15 mouse cellular contexts compared by ENCODE assay signal in genomic region chr15:92164127-92164526, GRCm38 (mm10).
DNase-seq lines count a peak whose midpoint lies in the region; ATAC-seq lines count a peak whose summit lies in the region.
"Had no signal": no experiment of that assay in that cellular context is flagged by ENCODE, and none has a peak within 500 bp of the region (broad histone marks: within the 10 kb centered on the region; RNA-seq: fewer than 3 reads in every experiment).

No protein-coding gene starts in this region.

- intact Hi-C loops in left cerebral cortex, postnatal 14 days (cut with DNase I) = loop anchor here (5.0 to 10.0 kb wide), 3 partner anchors 71 to 197 kb away; partner anchors contain the start of gene Cntn1
- intact Hi-C loops in heart, postnatal 36 days (cut with DNase I) = no loop called here
- intact Hi-C loops in heart, postnatal 25 days (cut with DNase I) = no loop called here

- no peaks in the 10 kb centered on the region for H3K9me3 ChIP-seq in neural tube, embryonic 13.5 days
- H3K9me3 ChIP-seq: embryonic facial prominence, embryonic 12.5 days; forebrain, embryonic 15.5 days; hindbrain, embryonic 12.5 days; limb, embryonic 10.5 days; neural tube, embryonic 12.5 days had no signal

- 0 out of 2 replicates have a peak overlapping the region, but pooled peaks have one; percentile 5 for H3K4me2 ChIP-seq in neural tube, embryonic 13.5 days
- H3K4me2 ChIP-seq: embryonic facial prominence, embryonic 12.5 days; forebrain, embryonic 15.5 days; hindbrain, embryonic 12.5 days; neural tube, embryonic 12.5 days had no signal

- no peak for DNase-seq in frontal cortex, postnatal 10 days (ENCODE audit: low spot score in 2 of 2)
- DNase-seq in neural tube, embryonic 10.5 days (ENCODE audit: extremely low spot score, low spot score) = no peak
- DNase-seq in left cerebral cortex, postnatal 14 days (ENCODE audit: low spot score in 2 of 2) = peak; percentile 30 to 66
- no peak for DNase-seq in heart, postnatal 36 days
- DNase-seq in urinary bladder, adult 18-20 months (ENCODE audit: low spot score in 2 of 2) = no peak
- DNase-seq in heart, postnatal 25 days (ENCODE audit: low spot score) = no peak
- DNase-seq: thymus, adult 18-20 months had no signal

- 86% methylated on average over 3 of the region's 3 CpGs for WGBS in neural tube, embryonic 13.5 days

- no peak overlapping the region for H3K9ac ChIP-seq in neural tube, embryonic 13.5 days
- H3K9ac ChIP-seq: embryonic facial prominence, embryonic 12.5 days; forebrain, embryonic 15.5 days; hindbrain, embryonic 12.5 days; neural tube, embryonic 12.5 days had no signal

- peaks cover 29% of the 10 kb centered on the region for H3K4me1 ChIP-seq in neural tube, embryonic 13.5 days (replicated peaks)
- H3K4me1 ChIP-seq: embryonic facial prominence, embryonic 12.5 days; limb, embryonic 10.5 days had no signal

- H3K27ac ChIP-seq in neural tube, embryonic 13.5 days (replicated peaks) = no peak overlapping the region
- H3K27ac ChIP-seq: embryonic facial prominence, embryonic 12.5 days; forebrain, embryonic 15.5 days; hindbrain, embryonic 12.5 days; limb, embryonic 10.5 days; neural tube, embryonic 12.5 days had no signal

- no peak overlapping the region for H3K4me3 ChIP-seq in neural tube, embryonic 13.5 days
- H3K4me3 ChIP-seq: embryonic facial prominence, embryonic 12.5 days; forebrain, embryonic 15.5 days; hindbrain, embryonic 12.5 days; limb, embryonic 10.5 days; neural tube, embryonic 12.5 days had no signal

- no peaks in the 10 kb centered on the region for H3K27me3 ChIP-seq in neural tube, embryonic 13.5 days
- H3K27me3 ChIP-seq: embryonic facial prominence, embryonic 12.5 days; forebrain, embryonic 15.5 days; hindbrain, embryonic 12.5 days; neural tube, embryonic 12.5 days had no signal

- no peaks in the 10 kb centered on the region for H3K36me3 ChIP-seq in neural tube, embryonic 13.5 days
- H3K36me3 ChIP-seq: embryonic facial prominence, embryonic 12.5 days; forebrain, embryonic 15.5 days; hindbrain, embryonic 12.5 days; limb, embryonic 10.5 days; neural tube, embryonic 12.5 days had no signal

- peak; percentile 56; the same call in 1 of the 2 replicates for ATAC-seq in frontal cortex, adult (ENCODE audit: low TSS enrichment)
- ATAC-seq in neural tube, embryonic 13.5 days (ENCODE audit: low read depth) = no peak
- ATAC-seq: CD4-positive, CD25-positive, alpha-beta regulatory T cell, adult 4 months; forebrain, embryonic 15.5 days had no signal

Comparison
In these comparisons a context has a peak if more than half of its experiments do, and no peak if none do; other contexts are left out.
1. DNase-seq: peak in left cerebral cortex, postnatal 14 days (2 of 2); none in frontal cortex, postnatal 10 days (0 of 2), neural tube, embryonic 10.5 days (single experiment), heart, postnatal 36 days (0 of 2), urinary bladder, adult 18-20 months (0 of 2) and heart, postnatal 25 days (single experiment).